Mouse (Mus musculus) E14TG2a.4 (cell line): ENCODE results near the gene Togaram2.

Source experiments
- CTCF ChIP-seq: conservative IDR thresholded peaks from 2 replicates; pipeline ENCODE4 v1.5.1; 2014; ENCODE audit warnings: low read length
- NANOG ChIP-seq: IDR thresholded peaks from 2 replicates; pipeline ENCODE4 v1.6.1; 2014; ENCODE audit warnings: borderline replicate concordance, low read length, mixed read lengths

DNA sequence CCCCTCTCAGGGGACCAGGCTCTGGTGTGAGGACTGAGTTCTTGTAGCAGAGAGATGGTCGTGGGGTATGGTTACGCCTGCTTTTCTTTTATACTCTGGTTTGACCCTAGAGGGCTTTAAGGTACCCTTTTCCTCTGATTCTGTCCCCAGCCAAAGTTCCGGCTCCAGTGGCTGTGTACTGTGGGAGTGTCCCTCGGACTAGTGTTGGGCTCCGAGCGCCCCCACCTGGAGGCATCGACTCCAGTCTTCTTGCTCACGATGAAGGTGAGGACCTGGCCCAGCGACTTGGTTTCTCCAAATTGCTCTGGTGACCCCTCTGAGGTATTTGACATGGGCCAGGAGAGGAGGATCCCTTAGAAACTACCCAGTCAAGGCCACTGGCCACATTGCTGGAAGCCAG lies 14.4 kb downstream of the Togaram2 start:
- TF ChIP-seq CTCF (peak; percentile 13; the same call in 1 of the 2 replicates), NANOG (no peak)
